Mouse (Mus musculus) lung, postnatal 4 days (tissue): ENCODE measurements around the gene Rps6kl1.

Experiments
- DNase-seq, 2 experiments: peaks; one replicate each; pipeline ENCODE4 v3.0.0; 2021

Gene Rps6kl1

GRCm38 (mm10) chr12:85151002-85151774 is at the start of gene Rps6kl1:
Gene Rps6kl1, minus strand, starts transcription at chr12:85151264.
- DNase-seq: peak in 1 of 2 experiments; percentile 48

- no peak for DNase-seq
Observed at GRCm38 (mm10) chr12:85199954-85200353, 48.9 kb upstream of the Rps6kl1 start.

- no peak for DNase-seq
Observed at GRCm38 (mm10) chr12:85197936-85198335, 46.9 kb upstream of the Rps6kl1 start.

GRCm38 (mm10) chr12:85197371-85197770 is 46.3 kb upstream of the Rps6kl1 start:
- DNase-seq: no peak

- no peak for DNase-seq
Observed at GRCm38 (mm10) chr12:85196191-85196590, 45.1 kb upstream of the Rps6kl1 start.

- DNase-seq: no peak
Observed at GRCm38 (mm10) chr12:85195086-85195485, 44.0 kb upstream of the Rps6kl1 start.

GRCm38 (mm10) chr12:85194623-85195018 is 43.6 kb upstream of the Rps6kl1 start:
- peak; percentile 84 to 90 for DNase-seq

GRCm38 (mm10) chr12:85193923-85194622 is 43.0 kb upstream of the Rps6kl1 start:
- DNase-seq: no peak

- DNase-seq: no peak
Observed at GRCm38 (mm10) chr12:85193146-85193545, 42.1 kb upstream of the Rps6kl1 start.

- peak; percentile 56 to 66 for DNase-seq
Observed at GRCm38 (mm10) chr12:85192461-85193108, 41.5 kb upstream of the Rps6kl1 start.

- no peak for DNase-seq
Observed at GRCm38 (mm10) chr12:85190290-85190689, 39.2 kb upstream of the Rps6kl1 start.

GRCm38 (mm10) chr12:85186361-85186760 is 35.3 kb upstream of the Rps6kl1 start:
- no peak for DNase-seq

- no peak for DNase-seq
Observed at GRCm38 (mm10) chr12:85185810-85186209, 34.7 kb upstream of the Rps6kl1 start.

- peak; percentile 56 to 85 for DNase-seq
Observed at GRCm38 (mm10) chr12:85184118-85184517, 33.1 kb upstream of the Rps6kl1 start.

GRCm38 (mm10) chr12:85182898-85183297 is 31.8 kb upstream of the Rps6kl1 start:
- DNase-seq: no peak

GRCm38 (mm10) chr12:85182345-85182643 is 31.2 kb upstream of the Rps6kl1 start:
- no peak for DNase-seq

GRCm38 (mm10) chr12:85181475-85182344 is 30.6 kb upstream of the Rps6kl1 start:
- DNase-seq: no peak

- no peak for DNase-seq
Observed at GRCm38 (mm10) chr12:85178294-85178693, 27.2 kb upstream of the Rps6kl1 start.

GRCm38 (mm10) chr12:85177740-85178239 is 26.7 kb upstream of the Rps6kl1 start, which contains the start of gene Pgf:
Gene Pgf, minus strand, starts transcription at chr12:85177790.
- DNase-seq: no peak

- peak; percentile 64 to 67 for DNase-seq
Observed at GRCm38 (mm10) chr12:85176846-85177523, 25.9 kb upstream of the Rps6kl1 start.

GRCm38 (mm10) chr12:85175926-85176845 is 25.1 kb upstream of the Rps6kl1 start:
- peak; percentile 44 to 77 for DNase-seq
